Mouse (Mus musculus) kidney, postnatal 25 days (tissue): ENCODE results near the gene Ahcy.
"Not testable (repeated sequence)": the region's sequence is repeated elsewhere in the genome, so short reads cannot be mapped to it uniquely, and the experiment has no call there.

Experiments
- DNase-seq, 2 experiments: peaks; one replicate each; pipeline ENCODE4 v3.0.0; 2021; ENCODE audit warnings: mixed read lengths in 2 of 2

Ahcy gene

DNA sequence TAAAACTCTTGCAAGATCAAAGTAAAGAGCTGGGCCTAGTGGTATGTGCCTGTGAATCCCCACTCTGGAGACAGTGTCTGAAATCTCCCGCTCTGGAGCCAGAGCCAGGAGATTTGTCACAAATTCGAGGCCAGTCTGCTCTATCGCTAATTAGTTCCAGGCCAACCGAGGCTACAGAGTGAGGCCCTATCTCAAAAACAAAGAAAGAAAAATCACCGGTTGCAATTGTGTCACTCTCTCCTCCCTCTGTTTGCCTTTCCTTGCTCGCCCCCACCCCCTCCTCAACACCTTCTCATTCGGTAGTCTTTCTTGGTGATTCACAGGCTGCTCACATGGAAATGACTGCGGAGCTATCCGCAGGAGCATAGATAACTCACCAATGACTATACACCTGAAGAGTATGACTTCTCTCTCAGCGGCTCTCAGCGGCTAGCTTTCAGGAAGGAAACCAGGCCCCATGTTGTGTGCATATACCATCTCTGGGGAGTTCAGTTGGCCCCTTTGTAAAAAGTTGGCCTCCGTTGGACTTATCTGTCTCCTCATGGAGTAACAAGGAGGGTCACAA is 551 bp upstream of the Ahcy start:
- DNase-seq, result peak in 1 of 2 experiments; percentile 15

DNA sequence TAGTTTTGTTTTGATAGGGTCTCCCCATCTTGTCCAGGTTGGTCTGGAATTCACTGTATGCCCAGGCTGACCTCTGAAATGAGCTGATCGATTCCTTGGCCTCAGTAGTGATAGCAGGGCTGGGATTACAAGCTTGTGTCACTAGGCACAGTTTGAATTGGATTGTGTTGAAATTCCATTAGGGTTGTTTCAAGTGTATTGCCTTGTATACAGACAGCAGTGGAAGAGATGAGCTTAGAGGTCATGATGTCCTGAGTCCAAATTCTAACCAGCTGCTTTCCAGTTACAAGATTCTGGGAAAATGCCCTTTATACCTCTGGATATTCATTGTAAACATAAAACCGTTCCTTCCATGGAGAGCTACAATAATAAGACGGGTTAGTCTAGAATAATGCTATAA is 950 bp downstream of the Ahcy start:
- no peak for DNase-seq

- no peak for DNase-seq
These were observed 1.7 kb downstream of the Ahcy start for GRCm38 (mm10) chr2:155072353-155073145.

- no peak for DNase-seq
These were observed 3.3 kb downstream of the Ahcy start for GRCm38 (mm10) chr2:155071027-155071426.

DNA sequence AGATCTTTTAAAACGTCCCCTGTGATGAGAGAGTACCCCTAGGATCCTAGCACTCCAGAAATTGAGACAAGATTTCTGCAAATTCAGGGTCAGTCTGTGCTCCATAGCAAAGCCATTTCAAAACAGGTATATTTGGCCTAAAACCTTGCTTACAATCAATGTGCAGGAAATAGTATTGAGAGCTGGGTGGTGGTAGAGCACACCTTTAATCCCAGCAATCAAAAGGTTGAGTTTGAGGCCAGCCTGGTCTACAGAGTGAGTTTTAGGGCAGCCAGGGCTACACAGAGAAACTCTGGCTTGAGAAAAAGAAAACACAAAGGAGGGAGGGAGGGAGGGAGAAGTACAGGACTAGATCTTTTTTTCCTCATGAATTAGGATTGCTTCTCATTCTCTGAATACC is 16.9 kb downstream of the Ahcy start:
- DNase-seq, result no peak

- no peak for DNase-seq
These were observed 18.2 kb downstream of the Ahcy start for GRCm38 (mm10) chr2:155056076-155056578.

DNA sequence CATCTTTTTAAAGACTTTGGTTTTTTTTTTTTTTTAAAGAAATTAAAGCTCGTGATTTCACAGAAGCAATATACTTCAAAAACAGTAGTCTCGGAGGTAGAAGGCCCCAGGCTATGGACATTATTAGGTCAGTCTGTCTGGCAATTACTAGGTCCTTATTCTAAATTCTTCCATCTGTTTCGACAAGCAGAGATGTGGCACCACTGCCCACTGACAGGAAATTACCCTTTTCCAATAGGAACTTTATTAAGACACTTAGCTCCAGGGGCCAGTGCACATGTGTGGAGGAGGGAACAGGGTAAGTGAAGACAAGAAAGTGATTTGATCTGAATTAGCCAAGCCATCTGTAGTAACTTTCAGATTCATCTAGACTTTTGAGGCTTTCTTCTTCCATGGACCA is 19.6 kb downstream of the Ahcy start:
- DNase-seq, result no peak

DNA sequence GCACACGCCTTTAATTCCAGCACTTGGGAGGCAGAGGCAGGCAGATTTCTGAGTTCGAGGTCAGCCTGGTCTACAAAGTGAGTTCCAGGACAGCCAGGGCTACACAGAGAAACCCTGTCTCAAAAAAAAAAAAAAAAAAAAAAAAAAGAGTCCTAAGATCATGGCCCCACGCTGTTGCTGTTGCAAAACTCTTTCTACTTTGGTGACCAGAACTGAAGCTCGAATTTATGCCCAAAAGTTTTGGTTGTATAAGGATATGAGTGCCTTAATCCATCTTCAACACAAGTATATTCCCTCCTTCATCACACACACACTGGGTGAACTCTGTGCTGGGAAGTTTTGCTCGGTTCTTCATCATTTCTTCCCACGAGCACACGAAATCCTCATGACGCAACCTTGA is 20.8 kb downstream of the Ahcy start:
- not testable (repeated sequence) for DNase-seq

DNA sequence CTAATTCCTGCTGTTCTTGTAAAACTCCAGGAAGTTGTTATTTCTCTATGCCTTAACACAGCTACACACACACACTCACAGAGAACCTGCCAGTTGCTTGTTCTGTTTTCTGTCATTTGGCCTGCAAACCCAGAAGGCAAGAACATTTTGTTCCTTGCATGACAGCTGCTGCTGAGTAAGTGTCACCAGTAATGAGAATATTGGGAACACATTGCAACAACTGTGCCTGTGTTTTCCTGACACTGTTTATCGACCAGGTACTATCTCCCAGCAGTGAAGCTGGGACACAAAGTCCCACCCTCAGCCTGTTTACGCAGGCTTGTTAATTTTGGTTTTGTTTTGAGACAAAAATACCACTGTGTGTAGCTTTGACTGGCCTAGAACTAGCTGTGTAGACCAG is 21.6 kb downstream of the Ahcy start:
- no peak for DNase-seq

- DNase-seq, result no peak
These were observed 22.5 kb downstream of the Ahcy start for GRCm38 (mm10) chr2:155051622-155052351.

GRCm38 (mm10) chr2:155050504-155051236 is 23.6 kb downstream of the Ahcy start:
- peak; percentile 97 for DNase-seq

DNA sequence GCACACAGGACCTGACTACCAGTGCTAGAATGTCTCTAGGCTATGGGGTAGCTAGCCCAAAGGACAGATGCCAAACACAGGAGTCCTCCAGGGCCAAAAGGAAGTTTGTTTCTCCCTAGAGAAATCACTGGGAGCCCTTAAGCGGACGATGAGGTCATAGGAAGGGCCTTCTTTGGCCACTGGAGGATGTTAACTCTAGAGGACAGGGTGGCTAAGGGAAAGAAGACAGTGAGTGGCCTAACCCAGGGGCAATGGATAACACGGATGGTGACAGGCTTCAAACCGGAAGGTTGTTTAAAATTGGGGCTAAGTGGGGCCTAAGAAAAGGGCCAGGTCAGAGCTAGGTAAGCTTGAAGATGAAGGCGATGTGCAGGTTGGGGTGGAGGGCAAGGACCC is 24.2 kb downstream of the Ahcy start:
- DNase-seq, result peak in 1 of 2 experiments; percentile 9

DNA sequence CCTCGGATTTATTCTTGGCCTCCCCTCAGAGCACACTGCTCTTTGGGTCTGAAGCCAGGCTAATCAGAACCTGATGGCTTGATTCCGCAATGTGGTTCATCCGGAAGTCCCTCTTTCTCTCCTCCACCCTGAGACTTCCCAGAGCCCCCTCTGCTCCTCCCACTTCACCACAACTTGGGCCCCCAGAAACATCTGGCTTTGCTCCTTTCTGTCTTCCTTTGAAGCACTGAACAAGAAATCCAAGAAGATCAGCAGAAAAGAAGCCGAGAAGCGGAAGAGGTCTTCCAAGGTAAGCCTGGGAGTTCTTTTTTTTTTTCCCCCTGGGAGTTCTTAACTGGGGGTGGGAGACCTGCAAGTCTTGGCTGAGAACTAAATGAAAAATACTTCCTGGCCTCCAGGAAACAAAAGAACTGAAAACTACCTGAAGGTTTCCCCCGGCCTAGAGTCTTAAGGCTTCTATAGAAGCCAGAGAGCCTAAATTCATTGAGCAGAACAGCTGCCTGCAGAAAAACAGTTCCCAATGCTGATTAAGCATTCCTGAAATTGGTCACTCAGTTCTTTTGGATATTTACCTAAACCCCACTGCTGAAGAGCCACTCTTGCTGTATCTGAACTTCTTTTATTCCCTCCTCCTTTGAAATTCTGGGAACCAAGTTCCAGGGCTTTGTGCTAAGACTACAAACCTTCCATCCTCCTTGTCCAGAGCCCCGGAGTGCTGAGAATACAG is 26.7 kb downstream of the Ahcy start:
- DNase-seq, result no peak

DNA sequence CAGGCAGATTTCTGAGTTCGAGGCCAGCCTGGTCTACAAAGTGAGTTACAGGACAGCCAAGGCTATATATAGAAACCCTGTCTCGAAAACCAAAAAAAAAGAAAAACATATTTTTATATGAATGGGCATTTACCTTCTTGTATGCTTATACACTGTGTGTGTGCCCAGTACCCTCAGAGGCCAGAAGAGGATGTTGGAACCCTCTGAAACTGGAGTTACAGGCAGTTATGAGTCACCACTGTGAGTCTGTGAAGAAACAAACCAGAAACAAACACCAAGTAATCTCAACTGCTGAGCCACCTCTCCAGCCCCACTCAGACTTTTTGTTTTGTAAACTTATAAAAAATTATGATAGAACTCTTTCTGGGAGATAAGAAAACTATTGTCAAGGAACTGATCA is 27.5 kb downstream of the Ahcy start:
- DNase-seq, result no peak

- no peak for DNase-seq
These were observed 29.2 kb downstream of the Ahcy start for GRCm38 (mm10) chr2:155045075-155045474.

GRCm38 (mm10) chr2:155044542-155044941 is 29.8 kb downstream of the Ahcy start:
- no peak for DNase-seq

DNA sequence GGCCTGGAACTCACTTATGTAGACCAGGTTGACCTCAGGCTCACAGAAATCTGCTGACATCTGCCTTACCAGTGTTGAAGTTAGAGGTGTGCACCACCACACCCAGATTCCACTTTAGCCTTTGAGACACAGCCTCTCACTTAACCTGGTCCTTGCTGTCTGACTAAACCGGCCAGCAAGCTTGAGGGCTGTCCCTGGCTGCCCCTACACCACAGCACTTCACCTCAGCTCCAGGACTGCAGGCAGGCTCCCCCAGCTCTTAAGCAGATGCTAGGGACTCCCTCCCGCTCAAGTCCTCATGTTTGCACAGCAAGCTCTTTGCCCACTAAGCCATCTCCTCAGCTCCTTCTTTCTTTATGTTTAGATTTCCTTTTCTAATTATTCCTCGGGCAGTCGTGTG is 34.3 kb downstream of the Ahcy start:
- no peak for DNase-seq

DNA sequence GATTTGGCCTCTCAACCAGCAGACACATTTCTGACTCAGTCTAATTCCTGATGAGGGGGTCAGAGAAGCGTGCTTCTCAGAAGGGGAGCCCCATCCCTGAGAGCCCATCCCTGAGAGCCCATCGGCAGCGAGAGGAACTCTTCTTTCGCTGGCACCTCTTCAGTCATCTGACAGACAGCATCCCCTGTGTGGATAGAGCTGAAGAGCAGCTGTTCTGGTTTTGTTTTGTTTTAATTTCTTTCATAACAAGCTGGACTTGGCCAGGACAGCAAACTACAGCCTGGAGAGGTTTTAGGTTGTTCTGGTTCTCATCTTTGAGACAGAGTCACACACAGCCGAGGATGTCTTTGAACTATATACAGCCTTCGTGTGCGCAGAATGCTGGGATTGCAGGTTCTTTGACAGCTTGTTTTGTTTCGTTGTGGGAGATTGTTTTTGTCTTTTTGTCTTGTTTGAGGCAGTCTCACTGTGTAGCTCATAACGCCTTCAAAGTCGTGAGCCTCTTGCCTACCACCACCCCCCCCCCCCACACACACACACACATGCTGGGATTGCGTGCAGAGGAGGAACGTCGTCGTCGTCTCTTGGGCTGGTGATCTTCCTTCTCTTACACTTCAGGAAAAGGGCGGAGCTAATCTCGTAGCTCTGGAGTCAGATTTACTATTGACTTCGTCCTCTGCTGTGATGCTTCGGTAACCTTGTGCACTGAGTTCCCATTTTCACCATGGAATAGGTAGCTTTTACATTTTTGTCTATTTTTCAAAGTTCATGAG is 41.2 kb downstream of the Ahcy start:
- DNase-seq, result no peak

GRCm38 (mm10) chr2:155030831-155031230 is 43.5 kb downstream of the Ahcy start:
- no peak for DNase-seq

GRCm38 (mm10) chr2:155020247-155020826 is 54.0 kb downstream of the Ahcy start:
- not testable (repeated sequence) for DNase-seq

DNA sequence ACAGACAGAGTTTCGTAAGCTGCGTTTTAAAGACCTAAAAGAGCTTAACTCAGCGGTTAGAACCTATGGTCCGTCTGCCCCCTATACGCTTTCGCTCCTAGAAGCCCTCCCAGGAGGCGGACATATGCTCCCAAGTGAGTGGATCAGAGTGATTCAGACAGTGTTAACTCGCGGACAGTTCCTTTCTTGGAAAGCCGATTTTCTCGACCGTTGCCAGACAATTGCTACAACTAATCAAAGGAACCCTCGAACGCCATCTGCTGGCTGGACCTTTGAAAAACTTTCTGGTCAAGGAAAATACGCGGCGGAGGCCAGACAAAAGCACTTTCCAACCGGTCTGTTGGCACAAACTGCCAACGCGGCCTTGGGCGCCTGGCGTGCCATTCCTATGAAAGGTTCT is 54.6 kb downstream of the Ahcy start:
- peak; percentile 88 to 97 for DNase-seq
